Mouse (Mus musculus): ENCODE data around the gene Cmip. TPM values are rescaled to one million over a fixed set of nuclear protein-coding genes. Genes with fewer than 3 reads are reported as not detected.

Cmip gene
- total and polyA plus RNA-seq, 3 experiments = 17.0 to 71.8 TPM; not detected in 1

Other genes with a start within 250 kb of the Cmip start
- gene Pkd1l2, start 174.6 kb upstream of the Cmip start, total RNA-seq (2012; rRNA removed) = 0.92 and 1.5 TPM in 2 replicates
- gene Pkd1l2, start 174.6 kb upstream of the Cmip start, polyA plus RNA-seq (2012; ENCODE audit: insufficient read depth in 1 of 2, insufficient read length in 2 of 2, low read depth in 1 of 2, low replicate concordance in 2 of 2, missing spikeins in 1 of 2) = under 1 TPM in 1 of 2 experiments, not detected in 1; 0.86 TPM
- 1.2 and 1.6 TPM in 2 replicates for gene Bco1, start 161.2 kb upstream of the Cmip start, total RNA-seq (2012; rRNA removed)
- under 1 TPM in 1 of 2 experiments, not detected in 1; 0.70 TPM for gene Bco1, start 161.2 kb upstream of the Cmip start, polyA plus RNA-seq (2012; ENCODE audit: insufficient read depth in 1 of 2, insufficient read length in 2 of 2, low read depth in 1 of 2, low replicate concordance in 2 of 2, missing spikeins in 1 of 2)
- gene Gan, start 98.9 kb upstream of the Cmip start, total RNA-seq (2012; rRNA removed) = 8.2 and 8.7 TPM in 2 replicates
- gene Gan, start 98.9 kb upstream of the Cmip start, polyA plus RNA-seq (2012; ENCODE audit: insufficient read depth in 1 of 2, insufficient read length in 2 of 2, low read depth in 1 of 2, low replicate concordance in 2 of 2, missing spikeins in 1 of 2) = 1 to 10 TPM in 1 of 2 experiments, not detected in 1; 5.6 TPM
- 19.0 and 21.0 TPM in 2 replicates for gene Plcg2, start 241.2 kb downstream of the Cmip start, total RNA-seq (2012; rRNA removed)
- 10 to 100 TPM; 23.3 to 78.7 TPM for gene Plcg2, start 241.2 kb downstream of the Cmip start, polyA plus RNA-seq (2012; ENCODE audit: insufficient read depth in 1 of 2, insufficient read length in 2 of 2, low read depth in 1 of 2, low replicate concordance in 2 of 2, missing spikeins in 1 of 2)

Data from MEL (cell line).